Mouse (Mus musculus) bone marrow macrophage, adult 2 months (primary cell): Measurements from ENCODE around the gene Gm7247. TPM values are rescaled to one million over a fixed set of nuclear protein-coding genes. Genes with fewer than 3 reads are reported as not detected.
"Not testable (repeated sequence)": the region's sequence is repeated elsewhere in the genome, so short reads cannot be mapped to it uniquely, and the experiment has no call there.

Source experiments
- H3K27ac ChIP-seq: 2 replicates; pipeline ENCODE4 v1.5.1; 2012; ENCODE audit warnings: low read depth, low read length; ENCODE audit not compliant: insufficient read depth
- H3K4me1 ChIP-seq: 2 replicates; pipeline ENCODE4 v1.6.1; 2012; ENCODE audit warnings: low read length; ENCODE audit not compliant: control insufficient read depth, insufficient read depth
- H3K4me3 ChIP-seq: 2 replicates; pipeline ENCODE4 v1.5.1; 2012; ENCODE audit warnings: mild to moderate bottlenecking, low read length, moderate library complexity; ENCODE audit not compliant: insufficient read depth
- CTCF ChIP-seq: IDR thresholded peaks from 2 replicates; pipeline ENCODE4 v1.5.1; 2012; ENCODE audit warnings: low read depth, mild to moderate bottlenecking, low read length, moderate library complexity
- POLR2A ChIP-seq: IDR thresholded peaks from 2 replicates; pipeline ENCODE4 v1.6.1; 2012; ENCODE audit warnings: mild to moderate bottlenecking, low read depth, low read length, borderline replicate concordance
- polyA plus RNA-seq: library from polyadenylated mRNA; stranded (reverse); fragments of >200 nt; gene quantifications from 2 replicates; pipeline ENCODE4 v1.2.4, GENCODE M21; 2012; ENCODE audit not compliant: missing spikeins, insufficient read depth, insufficient read length

Gm7247 gene
- not detected in 2 replicates for polyA plus RNA-seq

DNA sequence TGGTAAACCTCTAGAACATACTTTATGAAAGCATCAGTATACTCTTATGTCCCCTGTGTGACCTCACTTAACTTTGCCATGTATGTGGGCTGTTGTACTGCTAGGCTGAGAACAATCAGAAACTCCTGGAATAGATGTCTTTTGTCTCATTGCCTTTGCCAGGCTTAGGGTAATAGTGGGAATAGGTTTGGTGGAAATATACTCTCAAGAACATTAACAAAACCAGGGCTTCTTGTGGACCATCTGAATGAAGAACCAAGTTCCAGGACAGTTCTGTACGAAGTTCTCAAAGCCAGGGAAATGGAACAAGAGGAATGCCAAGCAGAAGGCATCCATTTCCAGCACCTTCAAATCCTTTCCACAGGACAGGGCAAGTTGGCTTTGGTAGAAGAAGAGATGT is at the start of gene Gm7247:
TSS of gene Gm7247 (plus strand) at position 301 of the 400 bp plus-strand sequence.
- no peak within 1 kb of the TSS for H3K4me3 ChIP-seq
- H3K27ac ChIP-seq, result no peak within 1 kb of the TSS
- no peak for TF ChIP-seq POLR2A
- TF ChIP-seq CTCF, result no peak
- no peaks in the 10 kb centered on the region for H3K4me1 ChIP-seq

DNA sequence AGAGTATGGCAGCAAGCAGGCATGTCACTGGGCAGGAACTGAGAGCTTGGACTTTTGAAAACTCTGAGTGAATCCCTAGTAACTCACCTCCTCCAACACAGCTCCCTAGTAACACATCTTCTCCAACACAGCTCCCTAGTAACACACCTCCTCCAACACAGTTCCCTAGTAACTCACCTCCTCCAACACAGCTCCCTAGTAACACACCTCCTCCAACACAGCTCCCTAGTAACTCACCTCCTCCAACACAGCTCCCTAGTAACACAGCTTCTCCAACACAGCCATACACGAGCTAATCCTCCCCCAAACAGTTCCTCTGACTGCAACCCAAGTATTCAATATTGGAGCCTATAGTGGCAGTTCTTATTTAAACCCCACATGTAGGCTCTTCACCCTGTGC is 37.6 kb upstream of the Gm7247 start:
- Histone ChIP-seq H3K4me3 (no peak overlapping the region), H3K27ac (no peak overlapping the region), H3K4me1 (no peaks in the 10 kb centered on the region)
- no peak for TF ChIP-seq POLR2A
- TF ChIP-seq CTCF, result no peak

DNA sequence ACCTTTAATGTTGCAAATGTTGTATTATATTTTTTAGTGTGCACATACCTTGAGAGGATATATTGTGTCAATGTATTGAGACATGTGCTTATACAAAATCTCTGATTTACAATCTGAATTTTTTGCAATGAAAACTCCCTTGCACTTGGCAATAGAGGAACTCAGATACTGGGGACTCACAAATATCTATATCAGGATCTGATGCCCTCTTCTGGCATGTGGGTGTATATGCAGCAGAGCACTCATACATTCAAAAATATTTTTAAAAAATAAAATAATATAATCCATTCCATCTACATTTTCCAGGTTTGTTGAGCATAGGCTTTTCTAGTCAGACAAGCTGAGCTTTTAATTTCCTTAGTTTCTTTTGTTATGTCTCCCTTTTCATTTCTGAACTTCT is 15.5 kb upstream of the Gm7247 start:
- H3K4me1 ChIP-seq, result no peaks in the 10 kb centered on the region
- TF ChIP-seq CTCF, result no peak
- TF ChIP-seq POLR2A, result no peak
- H3K4me3 ChIP-seq, result no peak overlapping the region
- no peak overlapping the region for H3K27ac ChIP-seq

DNA sequence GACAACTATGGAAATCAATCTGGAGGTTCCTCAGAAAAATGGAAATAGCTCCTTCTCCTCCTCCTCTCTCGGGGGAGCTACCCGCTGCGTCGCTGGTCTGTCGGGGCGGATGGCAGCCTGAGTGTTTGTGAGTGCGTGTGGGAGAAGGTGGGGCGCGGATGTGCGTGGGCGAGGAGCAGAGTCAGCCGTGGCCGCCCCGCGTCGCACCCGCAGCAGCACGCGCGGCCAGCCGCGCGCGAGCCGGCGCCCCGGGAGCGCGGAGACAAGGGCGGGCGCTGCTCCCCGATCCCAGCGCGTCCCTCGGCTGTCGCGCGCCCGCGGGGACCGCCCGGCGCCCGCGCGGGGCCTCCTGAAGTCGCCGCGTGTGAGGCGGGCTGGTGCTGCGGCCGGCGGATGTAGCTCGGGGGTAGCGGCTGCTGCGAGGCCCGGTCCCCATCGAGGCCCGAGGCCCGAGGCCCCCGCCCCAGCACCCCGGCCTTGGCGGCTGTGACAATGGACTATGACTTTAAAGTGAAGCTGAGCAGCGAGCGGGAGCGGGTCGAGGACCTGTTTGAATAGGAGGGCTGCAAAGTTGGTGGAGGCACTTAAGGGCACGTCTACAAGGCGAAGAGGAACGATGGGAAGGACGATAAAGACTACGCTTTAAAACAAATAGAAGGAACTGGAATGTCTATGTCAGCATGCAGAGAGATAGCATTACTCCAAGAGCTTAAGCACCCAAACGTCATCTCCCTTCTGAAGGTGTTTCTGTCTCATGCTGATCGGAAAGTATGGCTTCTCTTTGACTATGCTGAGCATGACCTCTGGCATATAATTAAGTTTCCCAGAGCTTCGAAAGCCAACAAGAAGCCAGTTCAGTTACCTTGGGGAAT is 3.2 kb upstream of the Gm7247 start:
- Histone ChIP-seq H3K27ac (no peak overlapping the region), H3K4me1 (no peaks in the 10 kb centered on the region), H3K4me3 (peak overlapping the region; percentile 28)
- no peak for TF ChIP-seq POLR2A
- TF ChIP-seq CTCF, result no peak

DNA sequence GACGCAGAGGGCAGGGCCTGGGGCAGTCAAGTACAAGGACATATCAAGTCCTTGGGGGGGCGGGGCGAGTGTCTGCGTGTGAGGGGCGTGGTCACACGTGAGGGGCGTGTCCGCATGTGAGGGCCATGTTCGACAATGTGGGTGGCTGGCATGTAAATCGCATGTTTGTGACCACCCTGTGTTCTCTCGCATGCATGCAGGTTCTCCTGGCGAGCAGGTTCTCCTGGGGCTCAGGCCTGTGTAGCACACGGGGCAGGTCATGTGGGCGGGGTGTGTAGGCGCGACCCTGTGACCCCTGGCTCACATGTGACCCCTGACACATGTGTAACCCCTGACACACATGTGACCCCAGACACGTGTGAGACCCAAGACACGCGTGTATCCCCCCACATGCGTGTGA is 21.2 kb downstream of the Gm7247 start:
- Histone ChIP-seq H3K27ac (no peak overlapping the region), H3K4me1 (no peaks in the 10 kb centered on the region), H3K4me3 (no peak overlapping the region)
- TF ChIP-seq CTCF (no peak), POLR2A (no peak)

DNA sequence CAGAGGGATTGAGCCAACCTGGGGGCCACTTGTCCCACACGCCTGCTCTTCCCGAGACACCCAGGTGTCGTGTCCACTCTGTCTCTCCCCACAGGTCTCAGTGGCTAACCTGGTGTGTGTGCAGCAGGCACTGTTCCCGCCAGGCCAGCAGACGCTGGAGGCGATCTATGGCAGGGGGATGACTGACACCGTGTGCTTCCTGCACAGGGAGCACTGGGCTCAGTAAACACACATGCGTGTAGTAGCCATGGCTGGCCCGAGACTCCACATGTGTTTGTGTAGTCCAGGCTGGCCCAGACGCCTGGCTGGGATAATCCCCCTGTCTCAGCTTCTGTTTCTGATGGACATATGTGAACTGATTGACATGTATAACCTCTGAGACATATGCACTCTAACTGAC is 22.8 kb downstream of the Gm7247 start:
- TF ChIP-seq CTCF, result no peak
- no peak for TF ChIP-seq POLR2A
- no peaks in the 10 kb centered on the region for H3K4me1 ChIP-seq
- no peak overlapping the region for H3K4me3 ChIP-seq
- H3K27ac ChIP-seq, result no peak overlapping the region

DNA sequence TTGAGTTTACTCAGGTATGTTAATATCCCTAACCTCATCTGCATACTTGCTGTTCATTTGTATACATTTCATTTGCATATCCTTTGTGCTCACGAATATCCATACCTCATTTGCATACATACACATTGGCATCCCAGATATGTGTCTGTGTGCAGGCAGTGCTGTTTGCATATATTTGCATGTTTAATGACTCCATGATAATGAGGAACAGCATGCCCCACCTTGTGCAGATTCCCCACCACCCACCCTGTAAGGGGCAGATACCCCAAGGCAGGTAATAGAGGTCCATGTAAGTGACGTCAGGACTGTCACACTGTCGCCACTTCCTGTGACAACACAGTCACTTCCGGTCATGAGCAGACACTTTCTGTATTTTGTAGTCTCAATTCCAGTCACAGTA is 24.2 kb downstream of the Gm7247 start:
- TF ChIP-seq CTCF (no peak), POLR2A (no peak)
- H3K27ac ChIP-seq, result no peak overlapping the region
- no peak overlapping the region for H3K4me3 ChIP-seq
- no peaks in the 10 kb centered on the region for H3K4me1 ChIP-seq

DNA sequence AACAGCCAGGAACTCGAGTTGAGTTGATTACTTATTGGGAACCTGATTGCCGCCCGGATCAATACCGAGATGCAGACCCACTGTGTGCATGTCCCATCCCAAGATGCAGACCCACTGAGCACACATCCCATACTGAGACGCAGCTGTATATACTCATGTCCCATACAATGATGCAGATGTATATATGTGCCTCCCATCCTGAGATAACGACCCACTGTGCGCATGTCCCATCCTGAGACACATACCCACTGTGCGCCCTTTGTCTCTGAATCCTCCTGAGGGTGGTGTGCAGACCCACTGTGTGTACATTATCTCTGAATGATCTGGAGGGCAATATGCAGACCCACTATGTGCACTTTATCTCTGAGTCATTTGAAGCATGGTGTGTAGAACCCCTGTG is 26.2 kb downstream of the Gm7247 start:
- no peak overlapping the region for H3K27ac ChIP-seq
- H3K4me1 ChIP-seq, result no peaks in the 10 kb centered on the region
- TF ChIP-seq CTCF, result no peak
- no peak for TF ChIP-seq POLR2A
- H3K4me3 ChIP-seq, result no peak overlapping the region

DNA sequence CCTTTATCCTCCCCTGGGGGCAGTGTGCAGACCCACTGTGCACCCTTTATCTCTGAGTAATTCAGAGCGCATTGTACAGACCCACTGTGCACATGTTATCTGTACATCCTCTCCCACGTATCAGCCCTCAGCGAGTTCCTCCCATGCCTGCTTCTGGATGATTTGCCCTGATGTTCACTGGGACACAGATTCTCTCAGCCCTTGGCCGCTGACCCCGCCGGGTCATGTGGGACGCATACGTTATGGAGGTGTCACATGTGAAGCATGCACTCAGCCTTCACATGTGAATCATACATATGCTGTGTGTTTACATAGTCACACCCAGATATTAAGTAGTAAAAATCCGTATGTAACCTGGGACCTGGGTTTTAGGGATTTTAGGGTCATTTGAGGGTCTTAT is 26.7 kb downstream of the Gm7247 start:
- Histone ChIP-seq H3K27ac (no peak overlapping the region), H3K4me1 (no peaks in the 10 kb centered on the region), H3K4me3 (no peak overlapping the region)
- TF ChIP-seq POLR2A (no peak), CTCF (no peak)

DNA sequence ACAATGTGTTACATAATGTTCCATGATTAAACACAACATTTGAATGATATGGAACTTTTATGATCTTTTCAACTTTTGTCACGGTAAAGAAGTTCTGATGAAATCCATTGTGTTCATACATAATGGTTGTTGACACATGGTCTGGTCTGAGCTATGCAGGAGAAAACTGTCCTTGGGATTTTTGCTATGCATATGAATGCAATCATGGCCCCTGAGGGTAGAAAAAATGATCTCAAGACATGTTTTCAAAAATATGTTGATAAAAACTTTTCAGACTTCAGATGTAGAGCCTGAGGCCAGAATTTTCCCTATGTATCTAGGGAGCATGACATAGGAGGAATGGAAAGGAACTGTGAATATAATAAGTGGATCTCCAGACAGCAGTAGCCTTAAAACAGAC is 49.0 kb downstream of the Gm7247 start, which contains the start of gene Vmn2r88:
TSS of gene Vmn2r88 (plus strand) at position 301 of the 400 bp plus-strand sequence.
- Histone ChIP-seq H3K27ac (no peak within 1 kb of the TSS), H3K4me1 (no peaks in the 10 kb centered on the region), H3K4me3 (no peak within 1 kb of the TSS)
- TF ChIP-seq CTCF (no peak), POLR2A (no peak)

DNA sequence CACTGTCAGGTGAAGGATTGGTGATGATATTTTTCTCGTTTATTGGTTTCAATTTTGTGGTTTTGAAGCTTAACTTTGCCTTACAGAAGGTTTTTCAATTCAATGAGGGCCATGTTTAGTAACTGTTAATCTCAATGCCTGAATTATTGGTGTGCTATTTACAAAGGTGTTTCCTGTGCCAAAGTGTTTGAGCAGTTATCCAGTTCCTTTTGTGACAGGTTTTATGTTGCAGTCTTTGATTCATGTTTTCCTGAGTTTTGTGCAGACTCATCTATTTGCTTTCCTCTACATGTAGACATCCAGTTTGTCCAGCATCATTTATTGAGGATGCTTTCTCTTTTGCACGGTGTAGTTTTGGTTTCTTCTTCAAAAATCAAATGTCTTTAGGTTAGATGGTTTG is 62.3 kb downstream of the Gm7247 start:
- H3K4me1 ChIP-seq, result no peaks in the 10 kb centered on the region
- no peak for TF ChIP-seq POLR2A
- TF ChIP-seq CTCF, result no peak
- no peak overlapping the region for H3K4me3 ChIP-seq
- H3K27ac ChIP-seq, result no peak overlapping the region

DNA sequence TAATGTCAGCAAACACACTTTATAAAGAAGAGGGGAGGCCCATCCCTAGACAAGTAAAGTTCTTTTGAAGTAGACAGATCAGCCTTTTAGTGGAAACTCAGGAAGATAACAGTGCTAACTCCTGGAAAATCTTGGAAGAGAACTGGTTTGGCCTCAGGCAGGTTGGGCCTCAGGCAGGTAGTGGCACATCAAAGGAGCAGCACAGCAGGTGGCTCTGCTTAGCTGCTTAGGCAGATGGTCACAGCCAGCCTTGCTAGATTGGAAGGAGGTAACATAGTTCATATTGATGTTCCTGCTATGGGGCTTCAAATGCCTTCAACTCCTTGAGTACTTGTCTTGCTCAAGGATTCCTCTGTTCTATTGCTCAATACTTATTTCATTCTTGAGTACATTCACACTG is 68.6 kb downstream of the Gm7247 start:
- not testable (repeated sequence) for H3K4me3 ChIP-seq, H3K4me1 ChIP-seq, H3K27ac ChIP-seq
